Mouse (Mus musculus): ENCODE measurements at regions not wholly inside any gene's neighbourhood (a gene's known extent, or its start where the extent isn't known, plus 50 kb on each side); places are given as distances from the start of the nearest gene placed in this dataset.
A peak's percentile ranks its signal among the peaks of the same experiment; 100 is the strongest.

DNA sequence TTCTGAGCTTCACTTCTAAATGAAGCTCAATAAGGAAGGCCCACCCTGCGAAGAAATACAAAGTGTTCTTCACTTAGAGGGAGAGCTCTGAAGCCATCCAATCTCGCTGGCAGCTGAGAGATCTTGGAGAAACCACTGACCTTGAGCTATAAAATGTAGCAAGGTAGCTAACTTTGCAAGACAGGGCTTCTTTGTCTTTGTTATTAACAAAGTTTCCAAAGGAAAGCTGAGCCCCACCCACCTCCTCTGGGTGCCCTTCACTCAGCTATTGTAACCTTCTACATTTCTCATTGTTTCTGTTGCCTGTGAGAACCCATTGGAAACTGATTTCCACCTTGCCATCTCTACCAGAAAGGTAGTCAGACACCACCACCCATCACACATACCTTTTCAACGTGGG is 57.2 kb upstream of the Usp9x start:
- no peak for ATAC-seq (ENCODE audit: low FRiP score, low read depth)
- 59% methylated on average over 3 of the region's 3 CpGs for WGBS

DNA sequence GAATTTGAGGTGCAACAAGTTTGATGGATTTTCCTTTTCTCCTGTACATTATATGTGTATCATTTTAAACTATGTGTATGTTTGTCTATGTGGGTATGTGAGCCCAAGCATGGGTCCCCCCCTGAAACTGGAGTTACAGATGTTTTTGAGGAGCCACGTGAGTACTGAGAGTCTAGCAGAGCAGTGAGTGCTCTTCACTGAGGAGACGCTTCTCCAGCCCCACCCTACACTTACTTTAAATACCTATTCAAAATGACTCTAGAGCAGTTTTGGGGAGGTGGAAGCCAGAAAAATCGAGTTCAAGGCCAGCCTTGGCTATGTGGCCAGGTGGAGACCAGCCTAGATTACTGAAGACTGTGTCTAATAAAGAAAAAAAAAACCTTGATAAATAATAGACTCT is 58.2 kb upstream of the Usp9x start:
- H3K4me1 ChIP-seq (replicated peaks), result no peaks in the 10 kb centered on the region
- WGBS, result 79% methylated on average over 3 of the region's 3 CpGs
- no peak for ATAC-seq (ENCODE audit: low FRiP score, low read depth)
- H3K4me2 ChIP-seq, result no peak overlapping the region
- H3K27me3 ChIP-seq, result no peaks in the 10 kb centered on the region
- no peaks in the 10 kb centered on the region for H3K36me3 ChIP-seq
- no peak overlapping the region for H3K27ac ChIP-seq (replicated peaks)
- no peaks in the 10 kb centered on the region for H3K9me3 ChIP-seq
- no peak overlapping the region for H3K4me3 ChIP-seq
- no peak overlapping the region for H3K9ac ChIP-seq

More for the DNA sequence above, 57.2 kb upstream of the Usp9x start:
- no peak overlapping the region for H3K27ac ChIP-seq (replicated peaks)
- H3K9me3 ChIP-seq, result no peaks in the 10 kb centered on the region
- H3K27me3 ChIP-seq, result no peaks in the 10 kb centered on the region
- no peaks in the 10 kb centered on the region for H3K4me1 ChIP-seq (replicated peaks)
- no peak overlapping the region for H3K4me3 ChIP-seq
- no peaks in the 10 kb centered on the region for H3K36me3 ChIP-seq
- no peak overlapping the region for H3K9ac ChIP-seq
- no peak overlapping the region for H3K4me2 ChIP-seq

DNA sequence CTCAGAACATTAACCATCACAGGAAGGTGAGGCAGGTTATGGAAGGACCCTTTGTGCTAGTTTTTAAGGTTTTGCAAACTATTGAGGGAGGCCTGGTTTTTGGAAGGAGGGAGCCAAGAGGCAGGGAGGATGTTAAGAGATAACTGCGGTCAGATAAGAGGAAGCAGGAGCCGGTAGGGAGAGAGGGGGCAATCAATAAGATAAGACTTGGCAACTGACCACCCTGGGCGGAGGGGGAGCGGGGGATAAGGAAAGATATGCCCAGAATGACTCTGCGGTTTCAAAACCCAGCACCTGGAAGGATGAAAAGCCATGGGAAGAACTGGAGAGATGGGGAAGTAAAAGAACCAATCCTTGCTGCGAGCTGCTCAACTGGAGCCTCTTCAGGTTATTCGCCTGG is 80.5 kb upstream of the Usp9x start:
- Histone ChIP-seq H3K27ac (replicated peaks) (no peak overlapping the region), H3K9me3 (no peaks in the 10 kb centered on the region), H3K4me3 (no peak overlapping the region), H3K36me3 (no peaks in the 10 kb centered on the region), H3K27me3 (no peaks in the 10 kb centered on the region), H3K4me1 (replicated peaks) (no peaks in the 10 kb centered on the region), H3K4me2 (no peak overlapping the region), H3K9ac (no peak overlapping the region)
- 87% methylated on average over 7 of the region's 7 CpGs for WGBS
- no peak for ATAC-seq (ENCODE audit: low FRiP score, low read depth)

DNA sequence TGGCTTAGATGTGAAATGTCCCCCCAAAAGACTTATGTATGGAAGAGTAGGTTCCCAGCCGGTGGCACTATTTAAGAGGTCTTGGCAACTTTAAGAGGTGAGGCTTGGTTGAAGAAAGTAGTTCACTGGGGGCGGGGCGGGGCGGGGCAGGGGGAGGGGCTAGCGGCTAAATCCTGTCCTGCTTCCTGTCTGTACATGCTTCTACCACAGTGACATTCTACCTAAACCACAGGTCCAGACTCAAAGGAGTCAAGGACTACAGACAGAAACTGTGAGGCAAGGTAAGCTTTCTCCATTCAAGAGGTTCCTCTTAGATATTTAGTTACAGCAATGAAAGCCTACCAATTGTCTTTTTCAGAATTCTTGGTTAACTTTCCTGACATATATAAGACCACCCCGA is 93.6 kb upstream of the Usp9x start:
- no peak overlapping the region for H3K27ac ChIP-seq (replicated peaks)
- no peak overlapping the region for H3K9ac ChIP-seq
- no peaks in the 10 kb centered on the region for H3K4me1 ChIP-seq (replicated peaks)
- 73% methylated on average over 6 of the region's 6 CpGs for WGBS
- no peaks in the 10 kb centered on the region for H3K27me3 ChIP-seq
- ATAC-seq (ENCODE audit: low FRiP score, low read depth), result no peak
- no peak overlapping the region for H3K4me2 ChIP-seq
- H3K9me3 ChIP-seq, result no peaks in the 10 kb centered on the region
- no peaks in the 10 kb centered on the region for H3K36me3 ChIP-seq
- no peak overlapping the region for H3K4me3 ChIP-seq

DNA sequence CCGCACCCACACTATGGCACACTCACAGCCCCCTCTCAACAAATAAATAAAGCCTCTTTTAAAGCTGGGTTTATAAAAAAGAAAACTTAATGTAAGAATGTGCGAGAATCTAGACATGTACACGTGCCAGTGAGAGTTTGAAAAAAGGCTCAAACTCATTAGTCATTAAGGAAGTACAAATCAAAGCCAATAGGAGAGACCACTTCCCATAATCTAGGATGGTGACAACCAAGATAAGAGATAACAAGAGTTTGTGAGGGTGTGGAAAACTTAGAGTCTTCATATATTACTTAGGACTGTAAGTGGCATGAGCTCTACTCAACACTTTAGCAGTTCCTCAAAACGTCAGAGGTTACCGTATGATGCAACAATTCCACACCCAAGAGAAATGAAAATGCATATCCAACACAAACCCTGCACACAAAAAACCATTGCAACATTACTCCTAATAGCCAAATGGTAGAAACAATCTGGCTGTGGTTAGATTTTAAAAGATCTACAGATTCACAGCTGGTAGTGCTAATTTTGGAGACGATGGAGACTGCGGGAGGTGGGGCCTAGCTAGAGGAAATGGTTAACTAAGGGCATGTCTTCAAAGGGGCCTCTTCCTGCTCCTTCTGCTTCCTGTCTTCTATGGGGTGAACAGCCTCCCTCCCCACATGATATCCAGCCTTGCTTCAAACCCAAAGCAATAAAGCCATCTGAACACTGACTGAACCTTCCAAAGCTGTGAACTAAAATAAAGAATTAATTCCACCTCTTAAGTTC is 102.1 kb upstream of the Usp9x start:
- Histone ChIP-seq H3K27me3 (no peaks in the 10 kb centered on the region), H3K4me3 (no peak overlapping the region), H3K9ac (no peak overlapping the region)

DNA sequence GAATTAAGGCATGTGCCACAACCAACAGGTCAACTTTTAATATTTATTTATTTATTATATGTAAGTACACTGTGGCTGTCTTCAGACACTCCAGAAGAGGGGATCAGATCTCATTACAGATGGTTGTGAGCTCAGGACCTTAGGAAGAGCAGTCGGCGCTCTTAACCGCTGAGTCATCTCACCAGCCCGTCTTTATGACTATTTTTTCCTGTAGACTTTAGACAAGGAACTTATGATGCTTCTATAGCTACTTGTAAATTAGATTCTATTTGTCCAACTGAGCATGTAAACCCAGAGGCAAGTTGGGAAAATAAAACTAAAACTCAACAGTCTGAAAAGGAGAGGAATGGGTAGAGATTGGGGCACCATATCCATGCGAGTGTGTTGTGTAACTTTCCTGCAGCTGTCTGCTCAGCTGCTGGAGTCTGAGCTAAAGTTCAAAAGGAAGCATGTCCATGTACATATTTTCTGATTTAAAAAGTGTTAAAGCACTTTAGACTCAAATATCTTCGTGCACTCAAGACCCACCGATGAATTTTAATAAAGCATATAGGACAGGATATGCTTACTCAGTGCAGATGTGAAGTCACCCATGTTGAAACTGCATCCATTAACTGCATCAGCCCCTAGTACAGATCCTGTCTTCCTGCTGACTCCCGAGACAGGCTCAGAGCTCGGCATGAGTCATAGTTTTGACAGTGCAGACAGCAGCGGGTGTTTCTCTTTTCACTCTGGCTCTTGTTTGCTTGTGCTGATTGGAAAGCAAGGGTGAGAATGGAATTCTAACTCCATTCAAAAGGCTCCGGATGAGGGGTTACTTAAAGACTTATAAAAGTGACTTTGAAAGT is 111.6 kb upstream of the Usp9x start:
- WGBS, result 70% methylated on average over 11 of the region's 11 CpGs
- ATAC-seq (ENCODE audit: low FRiP score, low read depth), result no peak

More for the DNA sequence above, 102.1 kb upstream of the Usp9x start:
- no peaks in the 10 kb centered on the region for H3K4me1 ChIP-seq (replicated peaks)
- no peaks in the 10 kb centered on the region for H3K36me3 ChIP-seq
- no peak overlapping the region for H3K27ac ChIP-seq (replicated peaks)
- no peaks in the 10 kb centered on the region for H3K9me3 ChIP-seq
- ATAC-seq (ENCODE audit: low FRiP score, low read depth), result no peak
- WGBS, result 91% methylated on average over 7 of the region's 7 CpGs
- H3K4me2 ChIP-seq, result no peak overlapping the region

DNA sequence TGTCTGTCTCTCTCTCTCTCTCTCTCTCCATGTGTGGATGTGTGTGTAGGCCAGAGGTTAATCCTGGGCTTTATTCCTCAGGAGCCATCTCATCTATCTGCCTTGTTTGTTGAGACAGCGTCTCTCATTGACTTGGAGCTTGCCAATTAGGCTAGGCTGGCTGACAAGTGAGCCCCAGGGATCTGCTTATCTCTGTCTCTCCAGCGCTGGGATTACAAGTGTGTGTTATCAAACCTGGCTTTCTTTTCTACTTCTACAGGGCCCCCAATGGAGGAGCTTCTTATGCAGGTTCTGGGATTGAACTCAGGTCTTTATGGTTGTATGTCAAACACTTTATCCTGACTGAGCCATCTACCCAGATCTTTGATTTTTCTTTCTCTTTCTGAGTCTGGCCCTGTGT is 112.4 kb upstream of the Usp9x start:
- ATAC-seq (ENCODE audit: low FRiP score, low read depth), result no peak
- 62% methylated on average over 2 of the region's 2 CpGs for WGBS
- H3K9ac ChIP-seq, result no peak overlapping the region

More for the DNA sequence above, 111.6 kb upstream of the Usp9x start:
- H3K9me3 ChIP-seq, result no peaks in the 10 kb centered on the region
- no peaks in the 10 kb centered on the region for H3K4me1 ChIP-seq (replicated peaks)
- H3K36me3 ChIP-seq, result no peaks in the 10 kb centered on the region
- no peaks in the 10 kb centered on the region for H3K27me3 ChIP-seq
- no peak overlapping the region for H3K4me3 ChIP-seq
- H3K27ac ChIP-seq (replicated peaks), result no peak overlapping the region
- H3K4me2 ChIP-seq, result no peak overlapping the region
- no peak overlapping the region for H3K9ac ChIP-seq

DNA sequence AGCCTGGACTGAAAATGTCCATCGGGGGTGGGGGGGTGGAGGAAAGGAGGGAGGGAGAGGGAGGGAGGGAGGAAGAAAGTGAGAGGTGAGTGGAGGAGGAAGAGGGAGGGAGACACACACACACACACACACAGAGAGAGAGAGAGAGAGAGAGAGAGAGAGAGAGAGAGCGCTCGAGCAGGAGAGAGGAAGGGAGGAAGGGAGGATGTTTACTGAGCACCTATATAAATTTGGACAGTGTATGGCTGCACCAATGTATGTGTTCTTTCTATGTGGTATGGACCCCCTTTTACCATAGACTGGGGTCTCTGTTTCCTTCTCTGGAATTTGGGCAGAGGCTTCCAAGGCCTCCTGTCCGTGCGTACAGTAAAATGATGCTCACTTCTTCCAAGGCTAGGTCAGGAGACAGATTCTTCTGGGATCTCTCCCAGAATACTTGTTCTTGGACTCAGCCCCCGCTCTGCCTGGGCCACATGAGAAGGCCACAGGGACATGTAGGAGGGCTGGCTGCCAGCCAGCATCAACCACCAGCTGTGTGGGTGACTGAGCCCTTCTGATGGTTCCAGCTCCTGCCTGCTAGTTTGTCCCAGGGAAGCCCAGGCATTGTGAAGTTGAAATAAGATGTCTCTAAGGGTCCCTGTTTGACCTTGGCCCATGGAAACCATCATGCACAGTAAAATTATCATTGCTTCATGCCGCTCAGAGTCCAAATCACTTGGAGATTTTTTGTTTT is 120.2 kb upstream of the Usp9x start:
- no peak overlapping the region for H3K27ac ChIP-seq (replicated peaks)
- H3K9ac ChIP-seq, result no peak overlapping the region
- H3K9me3 ChIP-seq, result no peaks in the 10 kb centered on the region
- H3K4me1 ChIP-seq (replicated peaks), result no peaks in the 10 kb centered on the region
- H3K36me3 ChIP-seq, result no peaks in the 10 kb centered on the region
- no peaks in the 10 kb centered on the region for H3K27me3 ChIP-seq
- no peak for ATAC-seq (ENCODE audit: low FRiP score, low read depth)
- WGBS, result 69% methylated on average over 7 of the region's 7 CpGs
- H3K4me2 ChIP-seq, result no peak overlapping the region
- H3K4me3 ChIP-seq, result no peak overlapping the region

More for the DNA sequence above, 112.4 kb upstream of the Usp9x start:
- no peaks in the 10 kb centered on the region for H3K27me3 ChIP-seq
- H3K4me1 ChIP-seq (replicated peaks), result no peaks in the 10 kb centered on the region
- H3K4me2 ChIP-seq, result no peak overlapping the region
- no peaks in the 10 kb centered on the region for H3K36me3 ChIP-seq
- H3K9me3 ChIP-seq, result no peaks in the 10 kb centered on the region
- no peak overlapping the region for H3K27ac ChIP-seq (replicated peaks)
- H3K4me3 ChIP-seq, result no peak overlapping the region

DNA sequence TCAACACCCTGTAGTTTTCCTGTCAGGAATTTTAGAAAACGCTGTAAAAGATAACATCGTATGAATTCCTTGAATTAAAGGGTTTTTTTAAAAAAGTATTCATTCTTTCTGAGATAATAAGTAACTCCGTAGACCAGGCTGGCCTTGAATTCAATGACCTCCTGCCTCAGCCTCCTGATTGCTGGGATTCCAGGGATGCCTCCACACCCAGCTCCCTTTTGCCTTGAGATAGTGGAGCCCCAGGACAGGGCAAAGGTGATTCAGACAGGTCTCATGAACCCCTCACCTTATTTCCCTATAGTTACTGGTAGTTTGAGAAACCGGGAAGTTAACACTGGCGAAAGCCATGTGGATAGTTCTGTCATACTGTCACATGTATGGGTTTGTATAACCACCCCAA is 128.8 kb upstream of the Usp9x start:
- Histone ChIP-seq H3K9ac (no peak overlapping the region), H3K36me3 (no peaks in the 10 kb centered on the region), H3K9me3 (no peaks in the 10 kb centered on the region), H3K27me3 (no peaks in the 10 kb centered on the region), H3K27ac (replicated peaks) (no peak overlapping the region), H3K4me3 (no peak overlapping the region), H3K4me2 (no peak overlapping the region), H3K4me1 (replicated peaks) (no peaks in the 10 kb centered on the region)
- 90% methylated on average over 5 of the region's 5 CpGs for WGBS
- ATAC-seq (ENCODE audit: low FRiP score, low read depth), result no peak

DNA sequence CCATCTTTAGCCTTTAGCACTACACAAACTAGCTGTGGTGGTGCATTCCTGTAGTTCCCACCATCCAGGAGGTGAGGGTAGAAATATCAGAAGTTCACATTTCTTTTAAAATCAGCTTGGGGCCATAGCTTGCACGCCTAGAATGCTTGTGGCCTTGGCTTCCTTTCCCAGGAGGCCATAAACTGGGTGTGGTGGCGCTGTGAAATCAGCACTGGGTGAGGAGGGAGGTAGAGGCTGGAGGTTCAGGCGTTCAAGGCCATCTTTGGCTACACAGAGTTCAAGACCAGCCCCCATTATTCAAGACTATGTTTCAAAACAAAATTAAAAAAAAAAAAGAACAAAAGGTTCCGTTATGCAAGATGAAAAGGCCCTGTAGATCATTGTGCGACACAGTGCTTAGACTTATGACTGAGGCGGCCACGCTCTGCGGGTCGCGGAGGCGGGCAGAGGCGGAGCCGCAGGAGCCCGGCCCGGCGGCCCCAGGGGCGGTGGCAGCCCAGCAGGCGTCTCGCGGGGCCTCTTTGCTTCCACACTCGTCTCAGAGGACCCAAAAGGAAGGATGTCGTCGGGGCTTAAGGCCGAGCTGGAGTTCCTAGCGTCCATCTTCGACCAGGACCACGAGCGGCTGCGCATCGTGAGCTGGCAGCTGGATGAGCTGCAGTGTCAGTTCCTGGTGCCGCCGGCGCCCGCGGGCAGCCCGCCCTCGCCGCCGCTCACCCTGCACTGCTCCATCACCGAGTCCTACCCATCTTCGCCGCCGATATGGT is 134.7 kb upstream of the Usp9x start:
- Histone ChIP-seq H3K9ac (peak overlapping the region; percentile 43; the same call in 1 of the 2 replicates), H3K4me1 (replicated peaks) (no peaks in the 10 kb centered on the region), H3K27ac (replicated peaks) (0 out of 2 replicates have a peak overlapping the region, but pooled peaks have one; percentile 20), H3K4me2 (peak overlapping the region; percentile 66), H3K36me3 (no peaks in the 10 kb centered on the region), H3K27me3 (no peaks in the 10 kb centered on the region), H3K4me3 (peak overlapping the region; percentile 40), H3K9me3 (no peaks in the 10 kb centered on the region)
- 15% methylated on average over 39 of the region's 43 CpGs for WGBS
- peak; percentile 79; the same call in 1 of the 2 replicates for ATAC-seq (ENCODE audit: low FRiP score, low read depth)

DNA sequence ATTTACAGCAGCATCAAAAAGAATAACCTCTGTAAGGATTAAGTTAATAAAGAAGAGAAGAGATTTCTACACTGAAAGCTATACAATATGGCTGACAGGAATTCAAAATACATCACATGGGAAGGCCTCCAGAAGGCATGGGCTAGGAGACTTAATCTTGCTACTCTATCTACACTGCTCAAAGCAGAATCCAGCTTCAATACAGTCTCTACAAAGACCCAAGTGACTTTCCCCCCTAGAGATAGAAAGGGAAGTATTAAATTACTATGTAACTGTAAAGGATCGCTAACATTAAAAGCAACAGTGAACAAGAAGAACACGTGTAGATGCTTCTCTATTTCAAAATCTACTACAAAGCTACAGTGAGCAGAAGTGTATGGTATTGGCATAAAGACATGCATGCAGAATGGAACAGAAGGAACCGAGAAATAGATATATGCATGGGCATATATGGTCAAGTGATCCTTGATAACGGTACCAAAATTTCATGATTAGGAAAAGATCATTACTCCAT is 137.9 kb upstream of the Usp9x start:
- Histone ChIP-seq H3K27ac (replicated peaks) (no peak overlapping the region), H3K4me3 (no peak overlapping the region), H3K9me3 (no peaks in the 10 kb centered on the region), H3K4me1 (replicated peaks) (no peaks in the 10 kb centered on the region), H3K36me3 (no peaks in the 10 kb centered on the region), H3K4me2 (no peak overlapping the region), H3K27me3 (no peaks in the 10 kb centered on the region), H3K9ac (no peak overlapping the region)
- no peak for ATAC-seq (ENCODE audit: low FRiP score, low read depth)
- 91% methylated on average over 4 of the region's 4 CpGs for WGBS

Measured in hindbrain, embryonic 15.5 days (tissue).